Mouse (Mus musculus): ENCODE data around the gene Neb.
"Not testable (repeated sequence)": the region's sequence is repeated elsewhere in the genome, so short reads cannot be mapped to it uniquely, and the experiment has no call there.

The Neb gene

DNA sequence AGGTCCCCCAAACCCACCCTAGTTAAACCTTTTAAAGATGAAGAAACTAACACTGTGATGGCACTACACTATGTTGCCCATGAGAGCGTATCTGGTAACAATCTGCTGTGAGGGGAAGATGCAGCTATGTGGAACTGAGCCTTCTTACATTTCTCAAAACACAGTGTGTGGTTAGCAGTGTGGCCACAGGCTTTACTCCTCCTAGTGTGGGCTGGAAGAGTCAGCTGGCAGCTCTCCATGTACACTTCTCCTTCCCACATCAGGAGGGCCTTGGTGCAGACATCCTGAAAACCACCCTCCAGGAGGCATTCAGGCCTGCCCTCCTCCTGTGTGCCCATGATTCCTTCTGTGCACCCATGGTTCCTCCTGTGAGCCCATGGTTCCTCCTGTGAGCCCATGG is 198.6 kb downstream of the Neb start:
- DNase-seq (ENCODE audit: low read depth), result no peak

DNA sequence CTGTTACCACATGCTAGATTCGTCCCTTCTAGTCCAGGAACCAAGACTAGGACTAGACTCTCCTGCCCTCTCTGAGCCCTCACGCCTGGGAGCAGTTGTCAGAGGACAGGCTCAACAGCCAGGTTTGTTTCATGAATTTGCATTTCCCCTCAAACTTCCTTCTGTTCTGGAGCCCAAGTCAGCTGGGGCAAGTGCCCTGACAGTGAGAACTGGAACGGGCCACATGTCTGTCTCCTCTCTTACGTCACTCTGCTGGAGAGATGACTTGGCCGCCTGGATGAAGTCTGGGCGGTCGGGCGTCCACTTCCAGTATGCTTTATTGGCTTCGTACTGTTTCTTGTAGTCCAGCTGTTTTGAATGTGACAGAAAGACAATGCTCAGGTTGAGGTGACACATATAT is 200.5 kb downstream of the Neb start:
- DNase-seq (ENCODE audit: low read depth), result no peak

DNA sequence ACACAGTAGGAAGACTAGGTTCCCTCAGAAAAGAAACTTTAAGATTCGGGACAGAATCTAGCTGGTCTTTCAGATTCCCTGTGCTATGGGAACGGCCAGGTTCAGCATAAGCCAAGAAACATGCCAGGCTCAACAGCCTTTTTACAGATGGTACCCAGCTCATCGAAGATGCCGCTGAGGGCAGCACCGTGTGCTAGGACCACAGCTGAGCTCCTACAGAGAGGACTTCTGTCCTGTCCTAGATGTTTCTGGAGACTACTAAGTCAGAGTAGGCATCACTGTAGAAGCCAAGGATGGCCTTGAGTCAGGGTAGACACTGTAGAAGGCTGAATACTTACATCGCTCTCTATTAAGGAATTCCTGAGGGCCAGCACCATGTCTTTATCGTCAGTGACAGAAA is 201.1 kb downstream of the Neb start:
- DNase-seq (ENCODE audit: low read depth), result no peak

DNA sequence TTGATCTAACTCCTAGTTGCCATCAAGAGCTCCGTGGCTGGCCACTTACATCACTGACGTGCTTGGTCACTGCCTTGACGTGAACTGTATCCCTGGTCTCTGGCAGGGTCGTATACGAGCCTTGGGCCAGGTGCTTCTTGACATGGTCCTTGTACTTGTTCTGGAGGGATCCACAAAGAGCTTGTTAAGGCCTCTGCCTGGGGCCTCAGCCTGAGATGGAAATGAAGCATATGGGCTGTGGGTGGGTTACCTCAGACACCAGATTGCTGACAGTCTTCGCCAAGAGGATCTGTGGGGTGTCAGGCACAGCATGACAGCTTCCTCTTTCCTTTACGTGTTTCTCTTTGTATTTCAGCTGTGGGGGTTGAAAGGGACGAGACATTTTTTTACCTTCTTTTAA is 201.7 kb downstream of the Neb start:
- no peak for DNase-seq (ENCODE audit: low read depth)

DNA sequence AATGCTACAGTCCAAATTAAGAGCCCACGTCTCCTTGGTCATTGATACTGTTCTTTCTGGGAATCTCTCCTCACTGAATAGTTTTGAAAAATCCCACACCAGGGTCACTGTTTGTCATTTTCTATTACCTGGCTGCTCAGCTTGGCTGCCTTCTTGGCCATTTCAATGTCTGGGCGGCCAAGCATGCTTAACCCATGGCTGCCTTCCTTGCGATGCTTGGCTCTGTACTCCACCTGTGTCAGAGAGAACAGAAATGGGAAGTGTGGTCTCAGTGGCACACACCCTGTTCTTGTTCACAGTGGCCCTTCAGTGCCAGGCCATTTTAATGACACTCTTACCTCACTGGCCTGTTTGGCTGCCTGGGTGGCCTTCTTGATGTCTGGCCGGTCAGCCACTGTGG is 203.3 kb downstream of the Neb start:
- DNase-seq (ENCODE audit: low read depth), result no peak

DNA sequence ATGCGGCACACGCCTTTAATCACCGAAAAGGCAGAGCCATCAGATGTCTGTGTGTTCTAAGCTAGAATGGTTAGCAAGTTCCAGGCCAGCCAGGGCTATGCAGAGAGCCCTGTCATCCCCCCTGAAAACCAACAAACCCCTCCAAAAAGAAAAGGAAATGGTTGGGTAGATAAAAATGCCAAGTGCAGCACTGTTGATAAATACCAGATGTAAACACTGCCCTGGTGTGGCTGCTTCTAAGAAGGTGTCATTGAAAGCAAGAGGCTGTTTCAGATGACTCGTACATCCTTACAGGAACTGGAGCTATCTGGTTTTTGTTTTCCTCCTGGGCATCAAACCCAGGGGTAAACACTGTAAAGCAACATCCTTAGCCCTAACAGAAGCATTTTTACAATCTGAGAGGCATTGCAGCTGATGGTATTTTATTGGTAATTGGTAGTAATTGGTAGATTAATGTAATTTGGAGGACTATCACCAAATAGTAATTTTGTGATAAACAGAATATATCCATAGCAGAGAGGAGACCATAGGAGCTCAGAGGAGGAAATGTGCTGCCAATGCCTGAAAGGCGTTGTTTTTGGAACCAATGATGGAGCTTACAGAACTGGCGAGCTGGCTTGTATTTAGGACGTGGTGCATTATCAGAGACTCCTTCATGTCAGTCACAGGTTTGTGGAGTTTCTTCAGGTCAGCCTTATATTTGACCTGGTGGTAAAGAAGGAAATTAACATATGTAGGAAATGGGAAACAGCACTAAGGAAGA is 208.8 kb downstream of the Neb start:
- no peak for DNase-seq (ENCODE audit: low read depth)

DNA sequence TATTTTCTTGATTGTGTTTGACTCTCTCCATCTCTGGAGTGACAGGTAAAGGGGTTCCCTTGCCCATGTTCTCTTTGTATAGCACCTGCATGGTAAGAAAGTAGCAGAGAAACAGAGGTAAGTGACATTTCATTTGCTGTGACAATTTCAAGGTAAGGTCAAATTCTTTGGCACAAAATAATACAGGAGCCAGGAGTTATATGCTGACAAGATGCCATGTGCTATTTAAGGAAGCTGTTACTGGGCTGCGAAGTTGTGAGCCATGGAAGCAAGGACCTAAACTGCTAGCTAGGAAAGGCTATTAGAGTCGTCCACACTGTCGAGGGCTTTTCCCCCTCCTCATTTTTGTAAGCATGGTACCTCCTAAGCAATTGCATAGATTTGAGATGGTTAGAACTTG is 225.2 kb downstream of the Neb start:
- no peak for DNase-seq (ENCODE audit: low read depth)

DNA sequence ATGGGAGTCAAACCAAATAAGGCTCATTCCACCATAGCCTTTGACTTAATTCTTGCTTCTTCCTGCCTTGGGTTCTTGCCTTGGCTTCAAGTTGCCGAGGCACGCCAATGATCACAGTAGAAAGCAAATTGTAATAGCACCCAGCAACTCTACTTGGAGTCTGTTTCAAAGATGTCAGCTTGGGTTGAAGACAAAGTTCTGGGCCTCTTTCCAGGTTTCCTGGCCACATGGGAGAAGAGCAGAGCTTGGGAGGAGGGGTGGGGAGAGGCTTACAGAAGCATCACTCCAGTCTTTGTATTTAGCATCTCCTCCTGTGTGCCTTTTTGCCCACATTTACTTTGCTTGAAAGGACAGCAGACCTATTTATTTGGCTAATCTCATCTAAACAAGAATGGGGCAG is 244.9 kb downstream of the Neb start:
- no peak for DNase-seq (ENCODE audit: low read depth)

DNA sequence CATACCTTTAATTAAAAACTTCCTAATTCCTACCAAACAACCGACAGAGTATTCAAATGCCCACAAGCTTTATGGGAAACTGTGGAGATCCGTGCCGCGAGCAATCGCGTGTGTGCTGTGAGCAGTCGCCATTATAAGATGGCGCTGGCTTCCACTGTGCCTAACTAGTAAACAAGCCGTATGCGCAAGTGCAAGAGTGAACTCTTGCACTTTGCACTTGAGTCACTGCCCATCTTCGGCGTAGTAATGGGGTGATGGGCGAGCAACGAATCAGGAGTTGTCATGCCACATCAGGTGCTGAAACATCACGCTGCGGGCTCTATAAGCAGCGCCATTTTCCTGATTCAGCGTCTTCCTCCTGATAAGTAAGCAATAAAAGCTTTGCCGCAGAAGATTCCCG is 246.9 kb downstream of the Neb start:
- DNase-seq (ENCODE audit: low read depth), result not testable (repeated sequence)

DNA sequence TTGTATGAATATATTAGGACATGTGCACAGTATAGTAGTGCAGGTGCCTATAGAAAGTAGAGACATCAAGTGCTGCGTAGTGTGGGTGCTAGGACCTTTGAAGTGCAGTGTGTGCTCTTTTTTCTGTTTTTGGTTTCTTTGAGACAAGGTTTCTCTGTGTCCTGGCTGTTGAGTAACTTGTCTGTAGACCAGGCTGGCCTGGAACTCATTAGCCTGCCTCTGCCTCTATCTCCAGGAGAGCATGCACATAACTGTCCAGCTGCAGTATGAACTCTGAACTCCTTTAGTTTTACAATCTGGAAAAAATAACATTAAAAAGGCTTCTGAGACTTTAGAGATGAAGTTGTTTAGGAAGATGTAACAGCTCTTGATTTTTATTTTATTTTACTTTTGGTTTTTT is 264.2 kb downstream of the Neb start:
- no peak for DNase-seq (ENCODE audit: low read depth)
